Comparison of ENCODE assay signal across 8 mouse cellular contexts in genomic region chr9:107541005-107541404, GRCm38 (mm10). TPM values are rescaled to one million over a fixed set of nuclear protein-coding genes. Genes with fewer than 3 reads are reported as not detected.
DNase-seq lines count a peak whose midpoint lies in the region; ATAC-seq lines count a peak whose summit lies in the region.

No protein-coding gene starts in this region.

- no peaks in the 10 kb centered on the region for H3K9me3 ChIP-seq in liver, embryonic 11.5 days (ENCODE audit: control insufficient read depth, low read length)
- H3K9me3 ChIP-seq in forebrain, embryonic 10.5 days: no peaks in the 10 kb centered on the region
- H3K9me3 ChIP-seq in limb, embryonic 10.5 days (replicated peaks): no peaks in the 10 kb centered on the region
- H3K9me3 ChIP-seq in neural tube, embryonic 14.5 days (ENCODE audit: control insufficient read depth, low read length): no peaks in the 10 kb centered on the region

- ATAC-seq in liver, embryonic 11.5 days (replicated peaks; ENCODE audit: low FRiP score): no peak
- no peak for ATAC-seq in neural tube, embryonic 14.5 days (ENCODE audit: low read depth)

- H3K4me1 ChIP-seq in liver, embryonic 11.5 days (replicated peaks; ENCODE audit: control insufficient read depth, insufficient read depth, low read length): peaks cover 25% of the 10 kb centered on the region
- H3K4me1 ChIP-seq in forebrain, embryonic 10.5 days: peaks cover 53% of the 10 kb centered on the region
- H3K4me1 ChIP-seq in limb, embryonic 10.5 days: peaks cover 48% of the 10 kb centered on the region
- H3K4me1 ChIP-seq in neural tube, embryonic 14.5 days (ENCODE audit: control insufficient read depth, insufficient read depth, low read length): peaks cover 25% of the 10 kb centered on the region

- WGBS in liver, embryonic 11.5 days: 42% methylated on average over 10 of the region's 10 CpGs
- 38% methylated on average over 10 of the region's 10 CpGs for WGBS in forebrain, embryonic 10.5 days
- 32% methylated on average over 10 of the region's 10 CpGs for WGBS in limb, embryonic 10.5 days
- WGBS in neural tube, embryonic 14.5 days: 35% methylated on average over 10 of the region's 10 CpGs

- no peak for DNase-seq in liver, embryonic 11.5 days (ENCODE audit: low spot score)
- DNase-seq in liver: no peak
- no peak for DNase-seq in forebrain, embryonic 10.5 days (ENCODE audit: extremely low spot score, low spot score)
- DNase-seq in limb, embryonic 10.5 days (ENCODE audit: low spot score): no peak
- DNase-seq in cerebellum, adult 11-12 months: no peak
- no peak for DNase-seq in ovary, adult 18-20 months (ENCODE audit: low spot score)
- no peak for DNase-seq in thymus, adult 18-20 months

- peak overlapping the region; percentile 97 for H3K4me2 ChIP-seq in liver, embryonic 11.5 days
- peak overlapping the region; percentile 85 for H3K4me2 ChIP-seq in neural tube, embryonic 14.5 days (ENCODE audit: low read depth, low read length)

- H3K9ac ChIP-seq in liver, embryonic 11.5 days (ENCODE audit: low read depth, low read length): no peak overlapping the region
- H3K9ac ChIP-seq in neural tube, embryonic 14.5 days (replicated peaks; ENCODE audit: low read depth, low read length): peak overlapping the region; percentile 54

- H3K27ac ChIP-seq in liver, embryonic 11.5 days (ENCODE audit: low read depth, low read length): no peak overlapping the region
- 0 out of 2 replicates have a peak overlapping the region, but pooled peaks have one; percentile 87 for H3K27ac ChIP-seq in forebrain, embryonic 10.5 days
- H3K27ac ChIP-seq in limb, embryonic 10.5 days: no peak overlapping the region
- no peak overlapping the region for H3K27ac ChIP-seq in neural tube, embryonic 14.5 days (ENCODE audit: low read depth, low read length)

- no peaks in the 10 kb centered on the region for H3K27me3 ChIP-seq in liver, embryonic 11.5 days (replicated peaks; ENCODE audit: control insufficient read depth, insufficient read depth, low read length)
- H3K27me3 ChIP-seq in forebrain, embryonic 10.5 days (ENCODE audit: poor library complexity, severe bottlenecking): no peaks in the 10 kb centered on the region
- no peaks in the 10 kb centered on the region for H3K27me3 ChIP-seq in limb, embryonic 10.5 days (ENCODE audit: low read depth, poor library complexity, severe bottlenecking)
- no peaks in the 10 kb centered on the region for H3K27me3 ChIP-seq in neural tube, embryonic 14.5 days (ENCODE audit: control insufficient read depth, insufficient read depth, low read length)

- peak overlapping the region; percentile 74 for H3K4me3 ChIP-seq in liver, embryonic 11.5 days (ENCODE audit: low read depth, low read length)
- H3K4me3 ChIP-seq in forebrain, embryonic 10.5 days: peak overlapping the region; percentile 70
- H3K4me3 ChIP-seq in limb, embryonic 10.5 days: peak overlapping the region; percentile 68
- peak overlapping the region; percentile 60 for H3K4me3 ChIP-seq in neural tube, embryonic 14.5 days (ENCODE audit: low read depth, low read length)

- peaks cover 36% of the 10 kb centered on the region for H3K36me3 ChIP-seq in liver, embryonic 11.5 days (ENCODE audit: control insufficient read depth, insufficient read depth, low read length)
- H3K36me3 ChIP-seq in forebrain, embryonic 10.5 days (replicated peaks): peaks cover 63% of the 10 kb centered on the region
- H3K36me3 ChIP-seq in limb, embryonic 10.5 days: peaks cover 63% of the 10 kb centered on the region
- peaks cover 33% of the 10 kb centered on the region for H3K36me3 ChIP-seq in neural tube, embryonic 14.5 days (ENCODE audit: control insufficient read depth, insufficient read depth, low read length)

RNA-seq across cellular contexts. Expression of gene Cyb561d2, which starts 1.0 kb away (rescaled TPM):
- 28.9 and 31.0 TPM in 2 replicates for polyA plus RNA-seq in liver, embryonic 11.5 days (2014; fragmentation: Nextera tagmentation; extraction: Ambion mirVana)
- 20.4 and 21.0 TPM in 2 replicates for polyA plus RNA-seq in forebrain, embryonic 10.5 days (2016; fragmentation: Nextera tagmentation; extraction: Ambion mirVana)
- 13.2 and 15.8 TPM in 2 replicates for polyA plus RNA-seq in limb, embryonic 10.5 days (2016; fragmentation: Nextera tagmentation; extraction: Ambion mirVana)
- polyA plus RNA-seq in neural tube, embryonic 14.5 days (2014; fragmentation: Nextera tagmentation; extraction: Ambion mirVana): 42.2 and 46.7 TPM in 2 replicates

RNA-seq across cellular contexts. Expression of gene Nprl2, which starts 1.0 kb away (rescaled TPM):
- polyA plus RNA-seq in liver, embryonic 11.5 days (2014; fragmentation: Nextera tagmentation; extraction: Ambion mirVana): 26.5 and 31.3 TPM in 2 replicates
- polyA plus RNA-seq in forebrain, embryonic 10.5 days (2016; fragmentation: Nextera tagmentation; extraction: Ambion mirVana): 36.7 and 37.3 TPM in 2 replicates
- 34.0 and 37.3 TPM in 2 replicates for polyA plus RNA-seq in limb, embryonic 10.5 days (2016; fragmentation: Nextera tagmentation; extraction: Ambion mirVana)
- 71.5 and 74.9 TPM in 2 replicates for polyA plus RNA-seq in neural tube, embryonic 14.5 days (2014; fragmentation: Nextera tagmentation; extraction: Ambion mirVana)

RNA-seq across cellular contexts. Expression of gene Zmynd10, which starts 6.1 kb away (rescaled TPM):
- 0.10 and 0.35 TPM in 2 replicates for polyA plus RNA-seq in liver, embryonic 11.5 days (2014; fragmentation: Nextera tagmentation; extraction: Ambion mirVana)
- 0.74 and 1.4 TPM in 2 replicates for polyA plus RNA-seq in forebrain, embryonic 10.5 days (2016; fragmentation: Nextera tagmentation; extraction: Ambion mirVana)
- polyA plus RNA-seq in limb, embryonic 10.5 days (2016; fragmentation: Nextera tagmentation; extraction: Ambion mirVana): 0.25 and 0.33 TPM in 2 replicates
- 1.2 and 2.0 TPM in 2 replicates for polyA plus RNA-seq in neural tube, embryonic 14.5 days (2014; fragmentation: Nextera tagmentation; extraction: Ambion mirVana)

RNA-seq across cellular contexts. Expression of gene Tmem115, which starts 7.3 kb away (rescaled TPM):
- 35.4 and 35.9 TPM in 2 replicates for polyA plus RNA-seq in liver, embryonic 11.5 days (2014; fragmentation: Nextera tagmentation; extraction: Ambion mirVana)
- 33.0 and 35.8 TPM in 2 replicates for polyA plus RNA-seq in forebrain, embryonic 10.5 days (2016; fragmentation: Nextera tagmentation; extraction: Ambion mirVana)
- polyA plus RNA-seq in limb, embryonic 10.5 days (2016; fragmentation: Nextera tagmentation; extraction: Ambion mirVana): 41.3 and 43.5 TPM in 2 replicates
- 47.7 and 48.7 TPM in 2 replicates for polyA plus RNA-seq in neural tube, embryonic 14.5 days (2014; fragmentation: Nextera tagmentation; extraction: Ambion mirVana)

RNA-seq across cellular contexts. Expression of gene Rassf1, which starts 10.3 kb away (rescaled TPM):
- polyA plus RNA-seq in liver, embryonic 11.5 days (2014; fragmentation: Nextera tagmentation; extraction: Ambion mirVana): 31.2 and 37.0 TPM in 2 replicates
- 57.4 and 59.6 TPM in 2 replicates for polyA plus RNA-seq in forebrain, embryonic 10.5 days (2016; fragmentation: Nextera tagmentation; extraction: Ambion mirVana)
- polyA plus RNA-seq in limb, embryonic 10.5 days (2016; fragmentation: Nextera tagmentation; extraction: Ambion mirVana): 55.3 and 57.4 TPM in 2 replicates
- 34.1 and 34.9 TPM in 2 replicates for polyA plus RNA-seq in neural tube, embryonic 14.5 days (2014; fragmentation: Nextera tagmentation; extraction: Ambion mirVana)
